Mouse (Mus musculus) heart, adult 2 months (tissue): Measurements from ENCODE around the gene Dpp4.

Experiments
- CTCF ChIP-seq: fragments of 200-600 bp; IDR thresholded peaks from 2 replicates; pipeline ENCODE4 v1.8.1; 2022; ENCODE audit warnings: antibody characterized with exemption, mild to moderate bottlenecking, moderate library complexity
- POLR2A ChIP-seq: fragments of 200-500 bp; IDR thresholded peaks from 2 replicates; pipeline ENCODE4 v1.6.1; 2011; ENCODE audit warnings: mild to moderate bottlenecking, low read depth, low read length, control low read depth; ENCODE audit not compliant: insufficient read depth

- TF ChIP-seq POLR2A (no peak), CTCF (no peak)
Observed at GRCm38 (mm10) chr2:62347762-62348161, 64.3 kb downstream of the Dpp4 start.
